Mouse (Mus musculus) brain, embryonic 14.5 days (tissue): ENCODE measurements around the gene Zfp346. TPM values are rescaled to one million over a fixed set of nuclear protein-coding genes. Genes with fewer than 3 reads are reported as not detected.
"Not testable (repeated sequence)": the region's sequence is repeated elsewhere in the genome, so short reads cannot be mapped to it uniquely, and the experiment has no call there.

Experiments used
- DNase-seq: peaks from one replicate; pipeline ENCODE4 v3.0.0-alpha.2; 2011; ENCODE audit warnings: low read depth
- CTCF ChIP-seq: fragments of 200-500 bp; IDR thresholded peaks from 2 replicates; pipeline ENCODE4 v1.5.1; 2012; ENCODE audit warnings: inconsistent platforms, mild to moderate bottlenecking, moderate library complexity, borderline replicate concordance; ENCODE audit not compliant: insufficient read depth, insufficient read length; ENCODE audit errors: extremely low read depth
- POLR2A ChIP-seq: fragments of 200-500 bp; IDR thresholded peaks from 2 replicates; pipeline ENCODE4 v1.6.1; 2012; ENCODE audit warnings: mild to moderate bottlenecking, inconsistent platforms, borderline replicate concordance; ENCODE audit not compliant: poor library complexity, insufficient read depth, insufficient read length, severe bottlenecking; ENCODE audit errors: extremely low read depth
- polyA plus RNA-seq: library from polyadenylated mRNA; depleted of rRNA; stranded (reverse); fragments of >200 nt; gene quantifications from 2 replicates; pipeline ENCODE4 v1.2.3, GENCODE M21; 2012; rRNA removed

The Zfp346 gene
- polyA plus RNA-seq, result 40.2 and 43.4 TPM in 2 replicates

DNA sequence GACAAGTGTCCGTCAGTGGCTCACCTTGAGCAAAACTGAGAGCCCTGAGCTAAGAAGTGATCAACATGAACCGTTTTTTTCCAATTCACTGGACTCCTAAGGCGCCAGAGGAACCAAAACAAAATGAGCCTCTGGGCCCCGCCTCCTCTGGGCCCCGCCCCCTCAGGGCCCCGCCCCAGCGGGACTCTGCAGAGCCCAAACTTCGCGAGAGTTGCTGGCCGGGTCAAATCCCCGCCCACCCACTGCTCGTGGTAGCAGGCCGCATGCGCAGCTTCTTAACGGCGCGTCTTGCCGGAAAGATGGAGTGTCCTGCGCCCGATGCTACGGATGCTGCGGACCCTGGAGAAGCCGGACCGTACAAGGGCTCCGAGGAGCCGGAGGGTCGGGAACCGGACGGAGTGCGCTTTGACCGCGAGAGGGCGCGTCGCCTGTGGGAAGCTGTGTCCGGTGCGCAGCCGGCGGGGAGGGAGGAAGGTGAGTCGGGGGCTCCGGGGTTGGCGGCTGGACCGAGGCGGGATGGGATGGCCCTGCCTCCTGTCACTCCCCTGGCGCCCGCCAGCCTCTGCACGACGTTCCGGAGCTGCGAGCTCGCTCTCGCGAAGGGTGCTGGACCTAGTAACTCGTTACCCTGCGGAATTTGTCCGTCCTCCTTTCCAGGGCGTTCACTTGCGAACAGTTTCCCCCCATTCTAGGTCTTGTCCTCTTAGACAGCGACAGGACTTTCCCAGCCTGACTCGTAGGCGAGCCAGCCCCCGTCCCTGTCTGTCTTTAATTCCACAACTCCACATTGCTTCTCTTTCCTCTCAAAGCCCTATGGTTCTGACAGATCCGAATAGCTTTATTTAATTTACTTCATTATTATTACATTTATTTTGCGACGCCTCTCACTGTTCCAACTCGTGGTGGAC, at the start of gene Zfp346:
Gene Zfp346 (plus strand): TSS at position 267 of the 908 bp plus-strand sequence.
- peak; percentile 98 for DNase-seq
- TF ChIP-seq POLR2A (peak; percentile 81; the same call in 1 of the 2 replicates), CTCF (peak; percentile 37; the same call in 1 of the 2 replicates)

DNA sequence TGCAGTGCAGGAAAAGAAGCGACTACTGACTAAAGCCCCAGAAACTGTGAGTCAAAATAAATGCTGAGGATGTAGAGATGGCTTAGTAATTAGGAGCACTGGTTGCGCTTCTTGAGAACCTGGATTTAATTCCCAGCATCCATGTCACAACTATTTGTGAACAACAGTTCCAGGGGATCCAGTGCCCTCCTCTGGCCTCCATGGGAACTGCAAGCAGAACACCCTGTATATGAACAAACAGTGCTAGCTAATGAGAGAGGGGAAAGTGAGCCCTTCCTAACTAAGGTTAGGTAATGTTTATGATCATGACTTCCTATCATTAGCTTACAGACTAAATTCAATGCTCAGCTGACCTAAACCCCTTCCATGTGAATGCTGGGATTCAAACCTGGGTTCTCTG, 47.1 kb upstream of the Zfp346 start:
- TF ChIP-seq POLR2A (no peak), CTCF (peak; percentile 38; the same call in 1 of the 2 replicates)
- DNase-seq, result no peak

DNA sequence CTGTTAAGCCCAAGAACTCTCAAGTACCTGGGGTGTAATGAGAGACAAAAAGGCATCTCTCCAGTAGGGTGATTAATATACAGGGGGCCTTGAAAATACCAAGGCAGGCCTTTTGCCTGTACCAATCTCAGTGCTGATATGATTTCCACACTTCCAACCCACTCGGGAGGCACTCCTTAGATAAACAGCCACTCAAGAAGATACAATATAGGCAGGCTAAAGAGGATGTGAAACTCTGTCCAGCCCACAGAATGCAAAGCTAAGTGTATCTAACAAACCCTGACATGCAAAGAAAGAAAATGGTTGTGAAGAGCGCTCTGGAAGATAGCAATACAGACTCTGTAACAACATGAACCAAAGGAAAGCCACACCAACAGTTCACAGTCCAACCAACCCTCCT, 41.8 kb upstream of the Zfp346 start:
- no peak for DNase-seq

DNA sequence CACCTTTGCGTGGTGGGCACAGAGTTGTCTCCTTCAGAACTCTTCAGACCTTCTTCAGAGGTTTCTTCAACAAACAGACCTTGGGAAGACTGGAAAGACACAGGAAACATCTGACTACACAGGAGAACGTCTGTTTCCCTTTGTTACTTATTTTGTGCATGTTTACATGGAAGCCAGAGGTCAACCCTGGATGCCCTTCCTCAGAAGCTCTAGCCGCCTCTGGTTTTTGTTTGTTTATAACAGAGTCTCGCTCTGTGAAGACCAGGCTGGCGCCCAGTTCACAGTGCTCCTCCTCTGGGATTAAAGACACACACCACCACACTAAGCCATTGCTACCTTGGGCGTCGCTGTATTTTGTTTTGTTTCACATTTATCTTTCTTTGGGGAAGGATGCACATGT, 35.4 kb upstream of the Zfp346 start:
- no peak for DNase-seq
- TF ChIP-seq CTCF, result no peak
- TF ChIP-seq POLR2A, result no peak

More for the DNA sequence above, 41.8 kb upstream of the Zfp346 start:
- TF ChIP-seq POLR2A (no peak), CTCF (no peak)

DNA sequence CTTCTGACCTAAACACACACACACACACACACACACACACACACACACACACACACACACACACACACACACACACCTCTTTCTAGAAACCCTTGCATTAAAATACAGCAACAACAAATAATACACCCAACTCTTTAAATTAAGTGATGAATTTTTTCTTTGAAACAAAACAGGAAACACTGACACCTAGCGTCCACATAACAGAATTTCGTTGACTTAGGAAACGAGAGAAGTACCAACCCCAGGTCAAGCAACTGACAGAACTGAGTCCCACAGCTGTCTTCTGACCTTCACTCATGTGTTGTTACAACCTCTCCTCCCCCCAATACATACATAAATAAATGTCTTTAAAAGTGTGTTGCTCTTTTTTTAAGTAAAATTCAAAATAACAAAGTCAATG, 33.8 kb upstream of the Zfp346 start:
- TF ChIP-seq CTCF, result peak; percentile 29; the same call in 1 of the 2 replicates
- TF ChIP-seq POLR2A, result no peak
- DNase-seq, result peak; percentile 81

DNA sequence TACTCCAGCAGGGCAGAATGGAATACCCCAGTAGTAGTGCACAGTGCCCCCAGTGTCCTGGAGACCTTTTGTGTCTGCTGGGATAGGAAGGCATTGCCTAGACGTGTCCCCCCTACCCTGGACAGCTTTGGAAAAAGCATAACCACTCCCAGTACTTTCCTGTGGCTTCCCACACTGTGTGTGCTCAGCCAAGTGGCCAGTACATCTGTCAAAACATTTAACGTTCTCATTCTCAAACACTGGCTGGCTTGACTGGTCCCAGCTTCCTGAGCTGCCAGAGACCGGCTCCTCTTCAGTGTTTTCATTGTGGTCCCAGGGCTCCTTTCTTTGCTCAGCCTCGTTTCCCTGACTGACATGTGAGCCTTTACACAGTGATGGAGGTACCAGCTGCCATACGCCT, 29.5 kb upstream of the Zfp346 start:
- TF ChIP-seq CTCF (no peak), POLR2A (no peak)
- peak; percentile 17 for DNase-seq

DNA sequence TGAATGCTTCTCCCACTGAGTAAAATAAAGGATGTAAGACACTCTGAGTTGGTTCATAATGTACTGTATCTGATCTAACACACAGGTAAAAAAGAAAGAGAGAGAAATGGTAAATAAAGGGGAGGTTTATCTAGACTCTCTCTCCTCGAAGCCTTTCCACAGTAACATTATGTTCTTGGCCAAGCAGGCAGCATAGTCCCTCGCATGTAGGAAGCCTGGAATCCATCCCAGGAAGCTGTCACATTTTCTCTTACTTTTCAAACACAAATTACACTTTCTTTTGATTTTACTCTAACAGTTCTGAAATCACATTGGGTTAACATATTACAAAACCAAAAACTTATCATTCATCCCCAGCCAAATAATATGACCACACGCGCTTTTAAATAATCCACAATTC, 12.5 kb upstream of the Zfp346 start:
- peak; percentile 12 for DNase-seq

DNA sequence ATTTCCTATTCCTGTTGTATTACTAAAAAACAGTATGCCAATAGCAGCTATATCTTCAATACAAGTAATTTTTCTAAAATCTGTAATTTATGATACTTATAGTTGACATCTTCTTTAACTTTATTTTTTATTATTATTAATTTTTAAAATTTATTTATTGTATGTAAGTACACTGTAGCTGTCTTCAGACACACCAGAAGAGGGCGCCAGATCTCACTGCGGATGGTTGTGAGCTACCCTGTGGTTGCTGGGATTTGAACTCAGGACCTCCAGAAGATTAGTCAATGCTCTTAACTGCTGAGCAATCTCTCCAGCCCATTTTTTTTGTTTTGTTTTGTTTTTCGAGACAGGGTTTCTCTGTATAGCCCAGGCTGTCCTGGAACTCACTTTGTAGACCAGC, 7.3 kb upstream of the Zfp346 start:
- DNase-seq, result not testable (repeated sequence)

More for the DNA sequence above, 12.5 kb upstream of the Zfp346 start:
- TF ChIP-seq POLR2A (no peak), CTCF (no peak)

DNA sequence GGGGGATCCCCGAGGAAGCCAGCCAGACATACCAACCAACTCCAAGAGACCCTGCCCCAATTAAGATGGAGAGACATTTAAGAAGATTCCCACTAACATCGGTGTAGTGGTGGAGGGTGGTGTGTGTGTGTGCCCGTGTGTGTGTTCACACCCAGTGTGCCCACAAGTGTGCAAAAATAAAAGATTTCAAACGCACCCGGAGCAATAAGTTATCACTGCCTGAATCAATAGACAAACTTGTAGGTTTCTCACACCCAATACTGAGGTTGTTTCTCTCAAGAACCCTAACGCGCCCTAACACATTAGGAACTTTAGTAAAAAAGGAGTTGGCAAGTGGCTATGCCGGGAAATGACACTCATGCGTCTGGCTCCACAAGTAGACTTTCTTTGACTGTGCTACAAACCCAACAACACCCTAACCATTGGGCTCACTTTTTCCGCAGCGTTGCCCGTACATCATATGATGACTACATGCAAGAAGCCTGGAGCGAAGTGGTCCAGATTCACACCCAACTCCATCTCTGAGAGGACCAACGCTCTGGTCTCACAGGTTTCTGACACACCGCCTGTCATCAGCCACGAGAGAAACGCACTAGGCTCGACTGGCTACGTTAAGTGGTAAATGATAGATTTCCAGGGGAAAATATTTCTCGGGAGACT, 5.9 kb upstream of the Zfp346 start:
- DNase-seq, result peak; percentile 43
- TF ChIP-seq CTCF, result no peak
- no peak for TF ChIP-seq POLR2A

DNA sequence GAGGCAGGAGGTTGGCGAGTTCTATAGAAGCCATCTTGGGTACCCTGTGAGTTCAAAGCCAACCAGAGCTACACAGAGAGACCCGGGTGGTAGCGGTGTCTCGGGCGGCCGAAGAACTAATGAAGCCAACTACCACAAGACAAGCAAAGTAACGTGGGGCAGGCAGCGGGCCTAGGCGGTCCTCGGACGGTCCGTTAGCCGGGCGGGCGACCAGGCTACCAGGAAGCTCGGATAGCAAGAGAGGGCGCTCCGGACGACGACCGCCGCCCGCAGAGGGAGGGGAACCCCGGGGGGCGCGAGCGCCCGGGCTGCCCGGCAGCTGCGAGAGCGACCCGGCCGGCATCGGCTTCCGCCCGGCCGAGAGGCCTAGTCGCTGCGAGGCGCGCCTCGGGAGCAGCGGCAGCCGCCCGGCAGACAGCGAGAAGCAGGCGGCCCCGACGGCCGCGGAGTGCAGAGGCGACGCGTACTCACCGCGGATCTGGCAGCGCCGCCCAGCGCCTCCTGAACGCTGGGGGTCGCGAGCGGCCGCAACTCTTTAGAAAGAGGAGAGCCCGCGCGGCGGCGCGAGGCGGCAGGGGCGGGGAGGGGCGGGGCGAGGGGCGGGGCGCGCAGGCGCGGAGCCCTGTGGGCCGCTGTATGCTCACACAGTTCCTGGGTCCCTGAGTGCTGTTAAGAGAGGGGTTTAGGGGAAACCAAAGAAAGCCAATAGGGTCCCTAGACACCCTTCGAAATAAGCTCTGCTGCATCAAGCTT, 5.2 kb upstream of the Zfp346 start, which contains the start of gene Uimc1:
Gene Uimc1 (minus strand): TSS at position 575 of the 753 bp plus-strand sequence.
- peak; percentile 95 for DNase-seq
- TF ChIP-seq POLR2A, result peak; percentile 97
- 0 out of 2 replicates have a peak, but pooled peaks have one; percentile 33 for TF ChIP-seq CTCF

DNA sequence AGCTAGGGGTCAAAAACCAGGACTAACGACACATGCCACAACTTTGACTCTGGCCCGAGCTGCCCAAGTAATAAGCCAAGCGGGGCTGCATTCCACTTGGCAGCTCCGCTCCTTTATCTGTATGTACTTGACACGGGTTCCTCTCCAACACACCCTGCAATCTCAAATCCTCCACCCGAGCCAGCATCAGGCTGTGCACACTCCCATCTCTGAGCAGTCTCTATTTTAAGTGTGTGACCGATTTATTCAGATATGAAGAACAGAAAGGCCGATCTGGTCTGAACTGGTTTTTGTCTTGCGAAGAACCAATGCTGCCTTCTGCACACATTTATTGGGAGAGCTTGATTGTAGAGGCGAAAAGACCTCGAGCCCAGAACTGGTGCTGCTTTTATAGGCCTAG, 3.5 kb upstream of the Zfp346 start:
- no peak for DNase-seq
- TF ChIP-seq CTCF (no peak), POLR2A (no peak)
